ENCODE assay signal across 11 mouse cellular contexts in genomic region chr1:82554889-82555288, GRCm38 (mm10). TPM values are rescaled to one million over a fixed set of nuclear protein-coding genes. Genes with fewer than 3 reads are reported as not detected.
DNase-seq lines count a peak whose midpoint lies in the region; ATAC-seq and TF ChIP-seq lines count a peak whose summit lies in the region.
"Had no signal": no experiment of that assay in that cellular context is flagged by ENCODE, and none has a peak within 500 bp of the region (broad histone marks: within the 10 kb centered on the region; RNA-seq: fewer than 3 reads in every experiment).

No protein-coding gene starts in this region.

- H3K27ac ChIP-seq in heart, embryonic 12.5 days (ENCODE audit: poor library complexity, severe bottlenecking) = no peak overlapping the region
- 0 out of 2 replicates have a peak overlapping the region, but pooled peaks have one; percentile 23 for H3K27ac ChIP-seq in testis, adult 2 months (ENCODE audit: control insufficient read depth, insufficient read depth, low read depth, low read length)
- H3K27ac ChIP-seq in stomach, postnatal 0 days (replicated peaks) = no peak overlapping the region

- TF ChIP-seq CTCF in testis, adult 2 months (IDR thresholded peaks at IDR 0.05; ENCODE audit: control insufficient read depth, insufficient read depth, insufficient replicate concordance, low read depth, low read length) = no peak
- TF ChIP-seq CTCF in stomach, postnatal 0 days (IDR thresholded peaks at IDR 0.05; ENCODE audit: low read depth) = no peak

- no peaks in the 10 kb centered on the region for H3K36me3 ChIP-seq in heart, embryonic 12.5 days
- H3K36me3 ChIP-seq in testis, adult 2 months (ENCODE audit: control insufficient read depth, insufficient read depth, low read length) = no peaks in the 10 kb centered on the region
- no peaks in the 10 kb centered on the region for H3K36me3 ChIP-seq in stomach, postnatal 0 days (ENCODE audit: control insufficient read depth, insufficient read depth, low read length)

- TF ChIP-seq POLR2A in testis, adult 2 months (IDR thresholded peaks at IDR 0.05; ENCODE audit: control insufficient read depth, low read depth, low read length) = no peak

- no peaks in the 10 kb centered on the region for H3K9me3 ChIP-seq in heart, embryonic 12.5 days (replicated peaks)
- H3K9me3 ChIP-seq in stomach, postnatal 0 days (ENCODE audit: control insufficient read depth, low read length) = no peaks in the 10 kb centered on the region

- WGBS in heart, embryonic 12.5 days = 27% methylated on average over 5 of the region's 5 CpGs
- 62% methylated on average over 5 of the region's 5 CpGs for WGBS in stomach, postnatal 0 days

- TF ChIP-seq EP300 in stomach, postnatal 0 days (optimal IDR thresholded peaks at IDR 0.05) = no peak

- H3K9ac ChIP-seq in heart, embryonic 12.5 days = no peak overlapping the region
- H3K9ac ChIP-seq in stomach, postnatal 0 days (ENCODE audit: low read length) = no peak overlapping the region

- no peak for DNase-seq in heart, adult 9 months (ENCODE audit: low spot score in 2 of 2)
- peak; percentile 30 for DNase-seq in kidney, postnatal 10 days
- DNase-seq in kidney, postnatal 25 days = no peak
- no peak for DNase-seq in testis, postnatal 10 days (ENCODE audit: low spot score)
- no peak for DNase-seq in stomach, postnatal 0 days (ENCODE audit: low spot score)
- DNase-seq in layer of hippocampus, postnatal 36 days = no peak
- DNase-seq: gastrocnemius, postnatal 14 days; right cerebral cortex, adult 18-20 months had no signal

- peak; percentile 59; the same call in 1 of the 2 replicates for ATAC-seq in heart, embryonic 12.5 days (ENCODE audit: insufficient number of reproducible peaks, low FRiP score)
- 0 out of 2 replicates have a peak, but pooled peaks have one; percentile 18 for ATAC-seq in stomach, postnatal 0 days (ENCODE audit: low FRiP score, low TSS enrichment)

- H3K27me3 ChIP-seq in heart, embryonic 12.5 days (replicated peaks) = 0 out of 2 replicates have a peak, but pooled peaks cover 13% of the 10 kb centered on the region
- no peaks in the 10 kb centered on the region for H3K27me3 ChIP-seq in testis, adult 2 months (ENCODE audit: control insufficient read depth, insufficient read depth, low read length)
- H3K27me3 ChIP-seq in stomach, postnatal 0 days (ENCODE audit: control insufficient read depth, insufficient read depth, low read length) = no peaks in the 10 kb centered on the region

- no peak overlapping the region for H3K4me3 ChIP-seq in heart, embryonic 12.5 days
- H3K4me3 ChIP-seq in testis, adult 2 months (ENCODE audit: control insufficient read depth, low read depth, low read length) = no peak overlapping the region
- no peak overlapping the region for H3K4me3 ChIP-seq in stomach, postnatal 0 days (ENCODE audit: low read depth, low read length)

- H3K4me1 ChIP-seq in heart, embryonic 12.5 days (replicated peaks) = peaks cover 10% of the 10 kb centered on the region
- no peaks in the 10 kb centered on the region for H3K4me1 ChIP-seq in testis, adult 2 months (ENCODE audit: control insufficient read depth, insufficient read depth, low read length)
- H3K4me1 ChIP-seq in stomach, postnatal 0 days (replicated peaks; ENCODE audit: control insufficient read depth, insufficient read depth) = no peaks in the 10 kb centered on the region

- H3K4me2 ChIP-seq in heart, embryonic 12.5 days = peak overlapping the region; percentile 51
- 0 out of 2 replicates have a peak overlapping the region, but pooled peaks have one; percentile 8 for H3K4me2 ChIP-seq in stomach, postnatal 0 days (replicated peaks; ENCODE audit: low read depth)

RNA-seq across cellular contexts. Expression of gene Col4a4, which starts 31.8 kb away (rescaled TPM):
- polyA plus RNA-seq in heart, embryonic 12.5 days (2016; fragmentation: Nextera tagmentation; extraction: Ambion mirVana) = 0.33 and 0.49 TPM in 2 replicates
- 4.0 and 5.4 TPM in 2 replicates for polyA plus RNA-seq in testis, adult 2 months (2012; rRNA removed)
- 0.31 and 0.61 TPM in 2 replicates for polyA plus RNA-seq in stomach, postnatal 0 days (2015; fragmentation: Nextera tagmentation; extraction: Ambion mirVana)
- total RNA-seq in layer of hippocampus, postnatal 36 days (2021) = under 1 TPM; 0.68 to 0.95 TPM
- total RNA-seq: monocyte, adult 5-6 weeks had no signal

RNA-seq across cellular contexts. Expression of gene Col4a3, which starts 31.8 kb away (rescaled TPM):
- polyA plus RNA-seq in heart, embryonic 12.5 days (2016; fragmentation: Nextera tagmentation; extraction: Ambion mirVana) = 0.54 and 0.60 TPM in 2 replicates
- 5.3 and 7.9 TPM in 2 replicates for polyA plus RNA-seq in testis, adult 2 months (2012; rRNA removed)
- polyA plus RNA-seq in stomach, postnatal 0 days (2015; fragmentation: Nextera tagmentation; extraction: Ambion mirVana) = 0.36 and 0.42 TPM in 2 replicates
- total RNA-seq in layer of hippocampus, postnatal 36 days (2021) = 1 to 10 TPM in 1 of 2 experiments, under 1 TPM in 1; 0.42 to 1.5 TPM
- total RNA-seq: monocyte, adult 5-6 weeks had no signal
